Mouse (Mus musculus) spleen, adult 2 months (tissue): ENCODE results near the gene Arv1.

Experiments used
- CTCF ChIP-seq: fragments of 200-500 bp; IDR thresholded peaks from 2 replicates; pipeline ENCODE4 v1.5.1; 2011; ENCODE audit warnings: mild to moderate bottlenecking, inconsistent platforms; ENCODE audit not compliant: insufficient read depth, insufficient read length, insufficient replicate concordance; ENCODE audit errors: extremely low read depth
- POLR2A ChIP-seq: fragments of 200-500 bp; IDR thresholded peaks from 2 replicates; pipeline ENCODE4 v1.6.1; 2011; ENCODE audit warnings: low read depth, low read length, inconsistent platforms

GRCm38 (mm10) chr8:124782431-124782830, 60.5 kb downstream of the Arv1 start:
- TF ChIP-seq CTCF (no peak), POLR2A (no peak)
